Mouse (Mus musculus): ENCODE measurements around the gene Specc1.

The Specc1 gene

DNA sequence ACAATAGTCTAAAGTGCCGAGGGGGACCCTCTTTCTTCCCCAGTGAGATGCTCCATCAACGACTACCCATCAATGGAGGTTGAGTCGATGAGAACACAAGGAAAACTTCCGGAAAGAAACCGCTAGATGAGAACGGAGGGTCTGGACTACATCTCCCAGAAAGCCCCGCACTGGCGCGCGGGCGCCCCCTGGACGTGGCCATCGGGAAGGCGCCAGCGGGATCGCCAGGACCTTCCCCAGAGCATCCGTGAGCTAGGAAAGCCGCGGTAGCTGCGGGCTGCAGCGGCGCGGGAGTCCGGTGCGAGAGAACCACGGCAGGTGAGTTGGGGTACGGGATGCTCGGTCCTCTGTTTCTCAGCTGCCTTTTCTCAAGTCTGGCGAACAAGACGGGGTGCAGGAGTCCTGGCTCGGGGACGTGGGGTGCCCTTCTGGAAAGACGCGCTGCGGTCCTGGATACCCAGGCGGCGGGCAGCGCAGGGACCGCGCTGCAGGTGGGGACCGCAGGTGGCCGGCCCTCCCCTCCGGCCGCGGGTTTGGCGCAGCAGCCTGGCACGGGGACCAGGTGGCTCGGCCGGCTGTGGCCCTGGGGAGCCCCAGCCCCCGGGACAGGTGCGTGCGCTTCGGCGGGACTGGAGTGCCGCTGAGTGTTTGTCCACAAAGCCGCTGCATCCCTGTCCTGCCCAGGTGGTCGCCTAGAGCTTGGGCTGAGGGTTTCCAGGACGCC lies at the start of gene Specc1:
TSS of gene Specc1 (plus strand) at position 192 of the 724 bp plus-strand sequence.
- POLR2A ChIA-PET: interaction anchor here in 3 of 4 experiments (0.6 to 1.7 kb wide), 11 partner anchors 26 to 646 kb away, joined by 3 to 4 read pairs (median 3); partner anchors contain the start of gene Ulk2 (in 1 of the 3)
- CTCF ChIA-PET: interaction anchor here (0.5 to 2.2 kb wide), 16 partner anchors 8 to 1057 kb away, joined by 3 to 10 read pairs (median 4); partner anchors contain the start of genes Akap10 (in 1 of the 4), Ttc19 (in 1 of the 4) and Zswim7 (in 1 of the 4)

DNA sequence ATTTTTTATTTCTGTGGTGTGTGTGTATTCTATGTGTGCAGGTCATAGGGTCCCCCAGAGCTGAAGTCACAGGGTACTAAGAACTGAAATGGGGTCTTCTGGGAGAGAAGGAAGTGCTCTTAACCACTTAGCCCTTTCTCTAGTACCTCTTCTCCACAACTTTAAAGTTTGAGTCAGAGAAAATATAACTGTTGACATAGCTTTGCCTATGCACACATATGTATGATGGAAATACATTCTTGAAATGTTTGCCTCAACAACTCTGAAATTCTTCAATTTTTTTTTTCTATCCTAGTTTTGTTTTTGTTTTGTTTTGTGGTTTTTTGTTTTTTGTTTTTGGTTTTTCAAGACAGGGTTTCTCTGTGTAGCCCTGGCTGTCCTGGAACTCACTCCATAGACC lies 48.2 kb upstream of the Specc1 start:
- ChIA-PET POLR2A (no interaction called here), CTCF (no interaction called here)

DNA sequence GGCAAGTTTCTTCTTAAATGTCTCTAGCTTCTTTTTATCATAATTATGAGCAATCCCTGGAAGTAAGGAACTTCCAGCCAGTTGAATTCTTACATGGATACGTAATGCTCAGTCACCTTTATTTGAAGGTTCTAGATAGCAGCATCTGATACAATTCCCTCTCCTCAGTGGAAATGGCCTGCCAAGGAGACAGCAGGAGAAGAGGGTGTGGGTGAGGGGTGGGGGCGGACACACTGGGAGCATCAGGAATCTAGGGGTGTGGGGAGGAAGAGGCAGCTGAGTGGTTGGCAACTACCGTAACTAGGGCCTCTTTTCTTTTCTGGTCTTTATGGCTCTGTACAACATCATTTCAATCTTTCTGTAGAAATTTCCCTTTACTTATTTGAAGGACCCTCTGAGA lies 36.9 kb upstream of the Specc1 start:
- ChIA-PET POLR2A (interaction anchor here in 2 of 4 experiments (0.7 to 1.8 kb wide), 5 partner anchors 11 to 235 kb away, joined by 3 to 8 read pairs (median 3); partner anchors contain the start of genes Akap10 (in 2 of the 2) and Ulk2 (in 1 of the 2)), CTCF (no interaction called here)

DNA sequence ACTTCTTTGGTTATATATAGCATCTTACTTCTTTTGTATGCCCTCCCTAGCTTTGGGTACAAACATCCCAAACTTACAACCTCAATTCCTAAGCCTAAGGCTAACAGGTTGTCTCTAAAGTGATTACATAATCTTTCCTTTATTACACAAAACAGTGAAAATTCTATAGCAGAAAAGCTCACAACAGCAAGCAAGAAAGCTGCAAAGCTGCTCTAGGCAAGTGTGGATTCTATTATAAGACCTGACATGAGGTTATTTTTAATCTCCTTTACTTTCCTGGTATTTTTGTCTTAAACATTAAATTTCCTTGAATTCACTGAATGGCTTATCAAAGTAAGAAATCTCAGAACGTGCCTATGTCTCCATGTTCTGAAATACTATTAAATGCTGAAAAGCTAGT lies 33.3 kb upstream of the Specc1 start:
- CTCF ChIA-PET: no interaction called here
- POLR2A ChIA-PET: interaction anchor here in 2 of 4 experiments (0.6 to 1.0 kb wide), 2 partner anchors 37 to 240 kb away, joined by 3 to 4 read pairs; no protein-coding TSS in a partner anchor

DNA sequence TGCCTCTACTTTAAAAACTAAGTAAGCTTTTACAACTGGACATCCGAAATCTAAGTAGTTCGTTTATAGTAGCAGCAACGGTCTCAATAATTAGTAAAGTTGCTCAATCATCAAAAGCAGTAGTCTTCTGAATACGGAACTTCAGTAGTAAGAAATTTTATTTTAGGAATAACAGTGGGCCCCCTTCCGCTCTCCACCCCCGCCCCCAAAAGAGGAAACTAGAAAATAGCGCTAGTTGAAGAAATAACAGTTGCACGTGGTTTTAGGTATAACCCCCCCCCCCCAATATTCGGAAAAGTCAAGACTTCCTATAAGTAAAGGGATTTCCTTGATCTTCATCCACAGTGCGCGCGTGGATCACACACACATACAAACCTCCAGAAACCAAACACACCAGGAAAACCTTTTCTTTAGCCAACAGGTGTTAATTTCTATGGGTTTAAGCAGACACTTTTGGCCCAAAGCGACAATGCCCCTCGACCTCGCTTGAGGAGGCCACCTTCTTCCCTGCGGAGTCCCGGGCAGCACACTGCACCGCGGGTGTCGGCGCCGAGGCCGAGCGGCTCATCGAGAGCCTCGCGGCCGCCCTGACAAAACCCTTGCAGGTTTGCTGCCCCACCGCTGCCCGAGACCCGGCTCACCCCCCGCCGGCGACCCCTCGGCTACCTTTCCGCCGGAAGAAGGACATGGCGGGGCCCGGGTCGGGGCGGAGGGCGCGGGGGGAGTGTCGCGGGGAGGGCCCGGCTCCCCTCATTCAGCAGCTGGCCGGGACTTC lies 27.1 kb upstream of the Specc1 start:
- ChIA-PET POLR2A (interaction anchor here in 3 of 4 experiments (0.6 to 2.2 kb wide), 24 partner anchors 9 to 621 kb away, joined by 3 to 12 read pairs (median 4); partner anchors contain the start of genes Adora2b (in 1 of the 3), Prpsap2 (in 1 of the 3), Ubb (in 1 of the 3) and Ulk2 (in 1 of the 3)), CTCF (interaction anchor here in 2 of 4 experiments (1.2 to 1.3 kb wide), 3 partner anchors 11 to 27 kb away, joined by 3 to 4 read pairs (median 4); partner anchors contain the start of gene Specc1 (in 1 of the 2))

GRCm38 (mm10) chr11:61930098-61930517 lies 26.5 kb upstream of the Specc1 start, which contains the start of gene Akap10:
Akap10 (minus strand) TSS chr11:61930252.
- CTCF ChIA-PET: interaction anchor here in 2 of 4 experiments (1.2 to 1.3 kb wide), 3 partner anchors 10 to 27 kb away, joined by 3 to 4 read pairs (median 4); partner anchors contain the start of gene Specc1 (in 1 of the 2)
- POLR2A ChIA-PET: interaction anchor here in 3 of 4 experiments (0.6 to 2.2 kb wide), 26 partner anchors 8 to 1404 kb away, joined by 3 to 12 read pairs (median 4); partner anchors contain the start of genes Adora2b (in 1 of the 3), Prpsap2 (in 1 of the 3), Specc1 (in 1 of the 3) and Ttc19 (in 1 of the 3)

- CTCF ChIA-PET: interaction anchor here in 2 of 4 experiments (1.2 to 1.3 kb wide), 3 partner anchors 9 to 26 kb away, joined by 3 to 4 read pairs (median 4); partner anchors contain the start of gene Specc1 (in 1 of the 2)
- POLR2A ChIA-PET: interaction anchor here in 3 of 4 experiments (0.6 to 2.2 kb wide), 28 partner anchors 8 to 1404 kb away, joined by 3 to 12 read pairs (median 4); partner anchors contain the start of genes Ulk2 (in 2 of the 3), Adora2b (in 1 of the 3), Prpsap2 (in 1 of the 3) and Specc1 (in 1 of the 3)
Observed at GRCm38 (mm10) chr11:61930640-61931586, 25.6 kb upstream of the Specc1 start.

GRCm38 (mm10) chr11:61937761-61938160 lies 18.8 kb upstream of the Specc1 start:
- CTCF ChIA-PET: no interaction called here
- POLR2A ChIA-PET: interaction anchor here in 1 of 4 experiments (1.8 kb wide), 1 partner anchor 8 kb away, joined by 5 read pairs; the partner anchor contains the start of gene Akap10

GRCm38 (mm10) chr11:61942903-61943302 lies 13.7 kb upstream of the Specc1 start:
- CTCF ChIA-PET: interaction anchor here in 1 of 4 experiments (0.7 kb wide), 1 partner anchor 94 kb away, joined by 3 read pairs; no protein-coding TSS in a partner anchor
- POLR2A ChIA-PET: interaction anchor here in 1 of 4 experiments (1.6 kb wide), 1 partner anchor 13 kb away, joined by 6 read pairs; the partner anchor contains the start of gene Akap10

DNA sequence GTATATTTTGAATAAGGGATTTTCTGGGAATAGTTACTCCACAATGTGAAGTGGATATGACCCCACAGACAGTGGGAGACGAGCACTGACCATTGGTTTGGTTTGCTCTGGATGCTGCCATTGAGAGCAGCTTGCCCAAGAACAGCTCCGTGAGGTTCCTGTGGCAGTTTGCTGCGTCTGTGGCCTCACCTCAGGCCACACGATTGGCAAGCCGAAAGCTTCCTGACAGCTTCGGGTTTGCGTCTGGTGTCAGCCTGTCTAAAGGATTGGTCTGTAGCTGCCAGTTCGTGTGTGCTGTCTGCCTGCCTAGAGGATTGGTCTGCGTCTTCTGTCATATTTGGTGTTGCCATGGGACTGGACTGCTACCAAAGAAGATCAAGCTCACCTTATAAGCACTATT lies 12.1 kb upstream of the Specc1 start:
- CTCF ChIA-PET: no interaction called here
- POLR2A ChIA-PET: interaction anchor here in 1 of 4 experiments (0.5 to 1.6 kb wide), 2 partner anchors 14 to 576 kb away, joined by 3 to 6 read pairs; partner anchors contain the start of gene Akap10

- ChIA-PET CTCF (interaction anchor here in 1 of 4 experiments (0.6 kb wide), 1 partner anchor 575 kb away, joined by 4 read pairs; no protein-coding TSS in a partner anchor), POLR2A (no interaction called here)
Observed at GRCm38 (mm10) chr11:61946608-61947007, 10.0 kb upstream of the Specc1 start.

- POLR2A ChIA-PET: interaction anchor here in 2 of 4 experiments (0.6 to 1.3 kb wide), 3 partner anchors 19 to 602 kb away, joined by 3 to 4 read pairs (median 3); partner anchors contain the start of genes Ttc19 (in 1 of the 2), Ubb (in 1 of the 2) and Zswim7 (in 1 of the 2)
- CTCF ChIA-PET: interaction anchor here in 2 of 4 experiments (0.6 kb wide), 2 partner anchors 19 to 127 kb away, joined by 3 to 6 read pairs; partner anchors contain the start of gene Akap10 (in 1 of the 2)
Observed at GRCm38 (mm10) chr11:61949315-61949714, 7.2 kb upstream of the Specc1 start.

- ChIA-PET CTCF (interaction anchor here in 2 of 4 experiments (0.6 to 1.5 kb wide), 5 partner anchors 9 to 755 kb away, joined by 3 to 4 read pairs (median 3); no protein-coding TSS in a partner anchor), POLR2A (interaction anchor here in 2 of 4 experiments (0.5 to 1.3 kb wide), 2 partner anchors 20 to 157 kb away, joined by 3 to 4 read pairs; no protein-coding TSS in a partner anchor)
Observed at GRCm38 (mm10) chr11:61950632-61951031, 5.9 kb upstream of the Specc1 start.

DNA sequence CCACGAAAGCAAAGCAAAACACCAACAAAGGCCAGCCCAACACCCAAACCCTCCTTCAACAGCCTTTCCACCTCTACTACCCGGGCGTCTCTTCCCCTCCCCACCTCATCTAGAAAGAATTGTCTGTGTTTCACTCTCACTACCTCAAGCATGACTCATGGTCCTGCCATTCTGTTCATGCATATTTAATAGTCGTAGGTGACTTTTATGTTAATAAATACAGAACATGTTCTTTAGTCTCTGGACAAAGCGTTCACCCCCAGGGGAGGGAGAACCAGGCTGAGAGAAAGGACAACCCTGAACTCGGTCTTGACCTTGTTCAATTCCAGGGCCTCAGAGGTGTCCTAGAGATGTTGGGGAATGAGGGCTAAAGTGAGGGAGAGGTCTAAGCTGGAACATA lies 1.4 kb upstream of the Specc1 start:
- ChIA-PET CTCF (interaction anchor here in 1 of 4 experiments (0.9 kb wide), 1 partner anchor 65 kb away, joined by 3 read pairs; no protein-coding TSS in a partner anchor), POLR2A (interaction anchor here in 1 of 4 experiments (0.5 to 0.7 kb wide), 3 partner anchors 29 to 306 kb away, joined by 3 read pairs; no protein-coding TSS in a partner anchor)

DNA sequence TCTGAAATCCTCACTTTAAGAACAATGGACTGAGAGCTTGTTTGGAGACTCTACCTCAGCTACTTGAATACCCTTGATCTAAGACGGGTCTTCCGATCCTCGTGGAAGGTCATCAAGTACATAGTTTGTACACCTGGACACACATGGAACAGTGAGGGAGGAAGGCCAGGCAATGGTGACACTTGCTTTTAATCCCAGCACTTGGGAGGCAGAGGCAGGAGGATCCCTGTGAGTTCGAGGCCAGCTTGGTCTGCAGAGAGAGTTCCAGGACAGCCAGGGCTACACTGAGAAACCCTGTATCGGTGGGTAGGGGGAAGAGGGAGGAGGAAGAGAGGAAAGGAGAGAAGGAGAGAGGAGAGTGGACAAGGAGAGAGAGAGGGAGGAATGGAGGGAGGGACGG lies 612 bp upstream of the Specc1 start:
- ChIA-PET POLR2A (interaction anchor here in 2 of 4 experiments (0.6 to 1.7 kb wide), 6 partner anchors 25 to 322 kb away, joined by 3 to 4 read pairs (median 3); partner anchors contain the start of gene Ulk2 (in 1 of the 2)), CTCF (interaction anchor here in 3 of 4 experiments (0.9 to 2.2 kb wide), 8 partner anchors 9 to 753 kb away, joined by 3 to 9 read pairs (median 4); partner anchors contain the start of gene Akap10 (in 1 of the 3))

GRCm38 (mm10) chr11:61957296-61957813 lies 792 bp downstream of the Specc1 start:
- ChIA-PET CTCF (interaction anchor here (0.5 to 2.2 kb wide), 16 partner anchors 8 to 1058 kb away, joined by 3 to 10 read pairs (median 4); partner anchors contain the start of genes Akap10 (in 1 of the 4), Ttc19 (in 1 of the 4) and Zswim7 (in 1 of the 4)), POLR2A (interaction anchor here in 3 of 4 experiments (0.6 to 1.7 kb wide), 9 partner anchors 102 to 646 kb away, joined by 3 to 4 read pairs (median 3); partner anchors contain the start of gene Ulk2 (in 1 of the 3))
